Mouse (Mus musculus): Measurements from ENCODE around the gene Cd276. TPM values are rescaled to one million over a fixed set of nuclear protein-coding genes. Genes with fewer than 3 reads are reported as not detected.
"Not testable (repeated sequence)": the region's sequence is repeated elsewhere in the genome, so short reads cannot be mapped to it uniquely, and the experiment has no call there.

Gene Cd276
- polyA plus RNA-seq, 1 experiment: 64.1 TPM

DNA sequence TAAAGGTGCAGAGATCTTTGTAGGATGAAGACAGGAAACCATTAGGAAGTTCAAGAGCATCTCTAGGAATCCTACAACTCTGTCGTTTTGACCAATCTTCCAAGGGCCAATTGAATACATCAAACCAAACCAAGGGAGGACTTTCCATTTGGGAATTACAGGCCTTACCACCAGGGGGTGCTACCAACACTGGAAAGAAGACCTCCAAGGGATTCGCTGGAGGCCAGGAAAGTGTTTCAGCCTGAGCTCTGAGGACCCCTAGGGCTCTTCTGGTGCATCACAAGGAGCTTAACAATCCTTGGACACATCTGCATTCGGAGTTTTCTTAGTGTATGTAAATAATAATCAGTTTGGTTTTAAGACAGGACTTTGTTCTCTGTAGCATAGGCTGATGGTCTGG, 23.4 kb upstream of the Cd276 start:
- H3K4me1 ChIP-seq (ENCODE audit: control insufficient read depth, insufficient read depth, low read length): peaks cover 7% of the 10 kb centered on the region; the same call in 1 of the 2 replicates
- no peak overlapping the region for H3K27ac ChIP-seq (ENCODE audit: insufficient read depth, low read length)
- TF ChIP-seq POLR2A (IDR thresholded peaks at IDR 0.05; ENCODE audit: low read depth, low read length): no peak
- TF ChIP-seq CTCF (IDR thresholded peaks at IDR 0.05; ENCODE audit: borderline replicate concordance, insufficient read depth, low read length): peak; percentile 67
- no peak overlapping the region for H3K4me3 ChIP-seq (ENCODE audit: insufficient read depth, low read length)

DNA sequence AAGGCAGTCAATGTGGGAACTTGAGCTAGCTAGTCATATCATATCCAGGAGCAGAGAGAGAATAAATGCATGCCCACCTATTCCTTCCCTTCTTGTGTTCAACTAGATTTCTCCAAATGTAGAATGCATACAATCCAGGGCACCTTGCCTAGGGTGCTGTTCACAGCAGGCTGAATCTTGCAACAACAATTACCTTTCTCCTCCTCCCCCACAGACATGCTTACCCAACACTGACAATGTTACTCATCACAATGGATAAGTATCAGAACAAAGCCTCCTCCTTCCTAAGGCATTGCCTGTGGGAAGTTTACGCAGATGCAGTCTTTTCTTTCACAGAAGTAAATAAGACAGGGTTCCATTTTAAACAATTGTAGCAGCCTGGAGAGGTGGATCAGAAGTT, 15.8 kb upstream of the Cd276 start:
- Histone ChIP-seq H3K4me3 (ENCODE audit: insufficient read depth, low read length) (no peak overlapping the region), H3K27ac (ENCODE audit: insufficient read depth, low read length) (no peak overlapping the region), H3K4me1 (ENCODE audit: control insufficient read depth, insufficient read depth, low read length) (no peaks in the 10 kb centered on the region)
- TF ChIP-seq POLR2A (IDR thresholded peaks at IDR 0.05; ENCODE audit: low read depth, low read length) (no peak), CTCF (IDR thresholded peaks at IDR 0.05; ENCODE audit: borderline replicate concordance, insufficient read depth, low read length) (no peak)

DNA sequence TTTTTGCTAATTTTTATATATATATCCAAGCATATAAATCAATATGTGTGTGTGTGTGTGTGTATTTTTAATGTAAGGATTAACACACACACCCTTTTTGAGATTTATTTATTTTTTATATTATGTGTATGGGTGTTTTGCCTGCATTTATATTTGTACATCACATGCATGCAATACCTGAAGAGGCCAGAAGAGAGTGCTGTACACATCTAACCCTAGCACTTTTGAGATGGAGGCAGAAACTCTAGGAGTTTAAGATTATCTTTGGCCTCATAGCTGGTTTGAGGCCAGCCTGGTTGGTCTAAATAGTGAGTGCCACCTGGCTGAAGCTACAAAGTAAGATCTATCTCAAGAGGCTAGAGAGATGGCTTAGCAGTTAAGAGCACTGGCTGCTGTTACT, 12.4 kb upstream of the Cd276 start:
- Histone ChIP-seq H3K4me1 (ENCODE audit: control insufficient read depth, insufficient read depth, low read length) (no peaks in the 10 kb centered on the region), H3K4me3 (ENCODE audit: insufficient read depth, low read length) (no peak overlapping the region), H3K27ac (ENCODE audit: insufficient read depth, low read length) (no peak overlapping the region)
- TF ChIP-seq CTCF (IDR thresholded peaks at IDR 0.05; ENCODE audit: borderline replicate concordance, insufficient read depth, low read length): no peak
- no peak for TF ChIP-seq POLR2A (IDR thresholded peaks at IDR 0.05; ENCODE audit: low read depth, low read length)

DNA sequence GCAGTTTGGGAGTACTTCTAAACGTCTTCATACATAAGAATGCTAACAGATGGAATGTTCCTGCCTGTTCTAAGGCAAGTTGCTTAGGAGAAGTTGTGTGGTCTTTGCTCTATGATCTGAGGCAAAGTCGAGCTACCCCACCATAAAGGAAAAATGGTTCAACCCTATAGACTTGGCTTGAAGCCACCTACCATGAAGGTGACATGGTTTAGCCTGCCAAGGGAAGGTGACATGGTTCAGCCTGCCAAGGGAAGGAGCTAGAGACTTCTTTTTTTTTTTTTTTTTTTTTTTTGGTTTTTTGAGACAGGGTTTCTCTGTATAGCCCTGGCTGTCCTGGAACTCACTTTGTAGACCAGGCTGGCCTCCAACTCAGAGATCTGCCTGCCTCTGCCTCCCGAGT, 10.7 kb upstream of the Cd276 start:
- not testable (repeated sequence) for H3K4me3 ChIP-seq (ENCODE audit: insufficient read depth, low read length); H3K27ac ChIP-seq (ENCODE audit: insufficient read depth, low read length); H3K4me1 ChIP-seq (ENCODE audit: control insufficient read depth, insufficient read depth, low read length)

DNA sequence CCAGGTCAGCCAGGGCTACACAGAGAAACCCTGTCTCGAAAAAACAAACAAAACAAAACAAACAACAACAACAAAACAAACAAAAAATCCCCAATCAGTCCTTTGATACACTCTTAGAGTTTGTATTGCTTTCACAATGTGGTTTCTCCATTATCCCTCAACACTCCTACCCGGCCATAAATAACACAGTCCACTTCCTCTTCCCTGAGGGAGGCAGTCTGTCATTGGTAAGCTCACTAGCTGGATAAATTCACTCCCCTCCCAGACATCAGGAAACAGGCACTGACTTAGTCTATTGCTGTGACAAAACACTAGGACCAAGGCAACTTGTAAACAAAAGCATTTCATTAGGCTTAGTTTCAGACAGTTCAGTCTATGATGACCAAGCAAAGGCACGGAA, 5.0 kb upstream of the Cd276 start:
- Histone ChIP-seq H3K4me3 (ENCODE audit: insufficient read depth, low read length) (no peak overlapping the region), H3K4me1 (ENCODE audit: control insufficient read depth, insufficient read depth, low read length) (peaks cover 3% of the 10 kb centered on the region; the same call in 1 of the 2 replicates), H3K27ac (ENCODE audit: insufficient read depth, low read length) (no peak overlapping the region)
- no peak for TF ChIP-seq CTCF (IDR thresholded peaks at IDR 0.05; ENCODE audit: borderline replicate concordance, insufficient read depth, low read length)
- TF ChIP-seq POLR2A (IDR thresholded peaks at IDR 0.05; ENCODE audit: low read depth, low read length): no peak

DNA sequence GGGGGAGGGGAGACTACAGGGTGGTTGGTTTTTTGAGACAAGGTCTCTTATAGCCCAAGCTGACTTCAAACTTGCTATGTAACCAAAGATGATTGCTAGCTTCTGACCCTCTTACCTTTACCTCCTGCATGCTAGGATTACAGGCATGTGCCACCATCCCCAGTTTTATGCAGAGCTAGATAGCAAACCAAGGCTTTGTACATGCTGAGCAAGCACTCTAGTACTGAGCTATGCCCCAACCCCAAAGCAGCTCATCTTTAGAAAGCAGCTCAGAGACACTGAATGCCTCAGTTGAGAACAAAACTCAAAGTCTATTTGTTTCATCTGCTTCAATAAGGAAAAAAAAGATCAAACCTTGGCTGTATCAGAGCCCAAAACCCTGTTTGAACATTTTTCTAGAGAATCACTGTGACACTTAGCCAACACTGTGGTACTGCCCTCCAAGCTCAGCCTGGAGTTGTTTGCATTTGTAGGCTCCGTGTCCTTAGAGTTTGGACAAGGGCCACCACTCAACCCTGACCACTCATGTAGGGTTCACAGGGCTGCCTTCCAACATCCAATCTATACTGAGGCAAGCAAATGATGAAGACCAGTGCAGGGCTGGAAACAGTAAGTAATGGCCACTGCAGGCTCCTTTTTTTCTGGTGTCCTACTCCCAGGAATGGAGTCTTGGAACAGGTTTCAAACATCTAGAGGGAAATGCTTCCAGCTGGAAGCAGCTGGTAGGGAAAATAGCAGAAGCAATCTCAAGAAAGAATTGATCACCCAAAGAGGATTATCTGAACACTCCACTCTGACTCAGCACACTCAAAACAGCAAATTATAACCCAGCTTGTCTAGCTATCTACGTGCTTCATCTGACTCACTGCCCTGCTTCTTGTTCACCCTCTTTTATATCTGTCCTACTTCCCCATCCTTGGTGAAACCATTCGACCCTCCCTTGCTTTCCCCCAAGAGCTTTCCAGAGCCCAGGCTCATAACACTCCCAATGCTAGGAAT, 2.5 kb upstream of the Cd276 start:
- TF ChIP-seq POLR2A (IDR thresholded peaks at IDR 0.05; ENCODE audit: low read depth, low read length) (no peak), CTCF (IDR thresholded peaks at IDR 0.05; ENCODE audit: borderline replicate concordance, insufficient read depth, low read length) (no peak)
- peaks cover 3% of the 10 kb centered on the region; the same call in 1 of the 2 replicates for H3K4me1 ChIP-seq (ENCODE audit: control insufficient read depth, insufficient read depth, low read length)
- no peak overlapping the region for H3K27ac ChIP-seq (ENCODE audit: insufficient read depth, low read length)

DNA sequence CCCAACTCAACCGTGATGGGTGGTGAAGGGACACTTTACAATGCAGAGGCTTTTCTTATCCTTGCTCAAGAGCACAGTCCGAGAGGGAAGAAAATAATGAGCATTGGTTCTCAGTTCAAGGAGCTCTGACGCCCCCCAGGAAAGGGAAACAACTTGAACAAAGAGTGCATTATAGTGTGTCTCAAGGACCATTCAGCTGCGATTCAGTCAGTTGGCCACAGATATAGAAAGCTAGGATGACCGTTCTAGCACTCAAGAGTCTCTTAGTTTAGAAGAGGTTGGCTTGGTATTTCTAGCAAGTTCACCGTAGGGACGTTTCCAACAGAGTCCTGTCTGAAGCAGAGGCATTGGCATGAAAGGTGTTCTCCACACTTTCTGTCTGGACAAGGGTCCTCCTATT, 1.4 kb upstream of the Cd276 start:
- Histone ChIP-seq H3K27ac (ENCODE audit: insufficient read depth, low read length) (no peak overlapping the region), H3K4me1 (ENCODE audit: control insufficient read depth, insufficient read depth, low read length) (peaks cover 3% of the 10 kb centered on the region; the same call in 1 of the 2 replicates), H3K4me3 (ENCODE audit: insufficient read depth, low read length) (no peak overlapping the region)
- TF ChIP-seq POLR2A (IDR thresholded peaks at IDR 0.05; ENCODE audit: low read depth, low read length) (no peak), CTCF (IDR thresholded peaks at IDR 0.05; ENCODE audit: borderline replicate concordance, insufficient read depth, low read length) (no peak)

More for the DNA sequence above, 2.5 kb upstream of the Cd276 start:
- H3K4me3 ChIP-seq (ENCODE audit: insufficient read depth, low read length): no peak overlapping the region

DNA sequence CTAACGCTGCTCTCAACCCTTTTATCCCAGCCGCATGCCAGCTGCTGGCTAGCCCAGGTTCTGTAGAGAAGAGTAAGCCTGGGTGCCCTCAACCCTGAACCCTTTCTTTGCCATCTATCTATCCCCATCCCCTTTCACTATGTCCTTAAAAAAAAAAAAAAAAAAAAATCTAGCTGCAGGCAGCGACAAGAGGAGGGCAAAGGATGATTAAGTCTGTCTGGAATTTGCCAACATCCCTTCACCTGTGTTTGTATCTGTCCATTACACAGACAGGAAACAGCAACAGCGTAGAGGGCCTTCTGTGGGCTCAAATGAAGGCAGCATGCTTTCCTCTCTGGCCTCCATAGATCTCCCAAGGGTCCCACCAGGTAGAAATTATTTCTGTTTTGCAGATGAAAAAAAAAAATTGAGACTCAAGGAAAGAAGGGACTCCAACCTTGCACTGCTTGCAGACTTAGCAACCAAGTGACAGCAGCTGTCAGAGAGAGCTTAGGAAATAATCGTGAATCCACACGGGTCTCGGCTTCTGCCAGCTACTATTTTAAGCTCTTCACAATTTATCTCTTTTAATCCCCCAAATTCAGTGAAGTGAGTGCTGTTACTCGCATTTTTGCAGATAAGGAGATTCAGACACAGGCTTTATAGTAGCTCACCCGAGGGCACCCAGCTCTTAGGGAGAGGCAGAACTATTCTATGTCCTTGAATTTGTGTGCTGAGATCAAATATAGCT, 613 bp upstream of the Cd276 start:
- Histone ChIP-seq H3K4me3 (ENCODE audit: insufficient read depth, low read length) (peak overlapping the region; percentile 93), H3K4me1 (ENCODE audit: control insufficient read depth, insufficient read depth, low read length) (peaks cover 3% of the 10 kb centered on the region; the same call in 1 of the 2 replicates), H3K27ac (ENCODE audit: insufficient read depth, low read length) (no peak overlapping the region)
- TF ChIP-seq POLR2A (IDR thresholded peaks at IDR 0.05; ENCODE audit: low read depth, low read length) (no peak), CTCF (IDR thresholded peaks at IDR 0.05; ENCODE audit: borderline replicate concordance, insufficient read depth, low read length) (no peak)

DNA sequence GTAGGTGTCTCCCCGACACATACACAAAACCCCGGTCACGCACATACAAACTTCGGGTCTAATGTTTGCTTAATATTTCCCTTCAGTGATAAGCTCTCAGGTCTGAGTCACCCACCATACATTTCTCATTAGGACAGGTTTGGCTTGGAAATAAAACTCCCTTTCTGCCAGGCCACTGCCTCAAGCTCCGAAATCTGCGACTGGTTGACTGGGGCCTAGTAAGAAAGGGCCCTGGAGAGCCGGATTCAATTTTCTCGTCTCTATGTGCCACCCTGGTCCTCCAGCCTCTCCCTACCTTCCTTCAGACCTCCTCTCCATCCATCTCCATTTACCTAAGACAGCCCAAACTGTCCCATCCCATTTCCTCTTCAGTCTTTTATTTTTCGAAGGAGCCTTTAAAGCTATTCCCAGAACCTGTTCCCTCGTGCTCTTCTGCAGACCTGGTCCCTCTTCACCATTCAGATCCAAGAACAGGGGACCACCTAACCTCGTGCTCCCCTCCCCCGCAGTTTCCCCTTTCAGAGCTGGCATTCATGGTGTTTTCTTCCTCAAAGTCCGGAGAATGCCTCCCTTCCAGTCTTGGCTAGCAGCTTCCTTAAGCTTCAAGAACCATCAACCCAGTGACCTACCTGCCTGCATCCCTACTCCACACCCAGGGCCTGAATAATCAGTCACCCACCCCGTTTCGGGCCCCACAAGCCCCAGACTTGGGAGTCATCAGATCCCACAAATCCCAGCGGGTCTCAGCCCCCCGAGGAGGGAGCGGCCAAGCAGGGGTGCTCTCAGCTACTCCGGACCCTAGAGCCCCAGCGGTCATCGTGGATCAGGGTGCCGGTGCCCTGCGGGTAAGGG, 955 bp downstream of the Cd276 start:
- H3K27ac ChIP-seq (ENCODE audit: insufficient read depth, low read length): peak overlapping the region; percentile 87
- TF ChIP-seq POLR2A (IDR thresholded peaks at IDR 0.05; ENCODE audit: low read depth, low read length) (peak; percentile 51; the same call in 1 of the 2 replicates), CTCF (IDR thresholded peaks at IDR 0.05; ENCODE audit: borderline replicate concordance, insufficient read depth, low read length) (no peak)
- H3K4me1 ChIP-seq (ENCODE audit: control insufficient read depth, insufficient read depth, low read length): peaks cover 7% of the 10 kb centered on the region; the same call in 1 of the 2 replicates
- peak overlapping the region; percentile 93 for H3K4me3 ChIP-seq (ENCODE audit: insufficient read depth, low read length)

All from embryonic fibroblast, embryonic 13.5 days (primary cell).